Mouse (Mus musculus) testis, adult 2 months (tissue): ENCODE results near the gene Ccdc106.

Experiments used
- CTCF ChIP-seq: fragments of 200-500 bp; IDR thresholded peaks from 2 replicates; pipeline ENCODE4 v1.5.1; 2012; ENCODE audit warnings: low read depth, mild to moderate bottlenecking, inconsistent platforms, low read length, moderate library complexity; ENCODE audit not compliant: control insufficient read depth, insufficient read depth, insufficient replicate concordance
- POLR2A ChIP-seq: fragments of 200-500 bp; IDR thresholded peaks from 2 replicates; pipeline ENCODE4 v1.6.1; 2012; ENCODE audit warnings: low read depth, mild to moderate bottlenecking, inconsistent platforms, low read length, moderate library complexity; ENCODE audit not compliant: control insufficient read depth

GRCm38 (mm10) chr7:5081939-5082338 is 61.6 kb downstream of the Ccdc106 start:
- TF ChIP-seq CTCF (no peak), POLR2A (no peak)
